Mouse (Mus musculus): ENCODE measurements around the gene Tm7sf3.

- TF ChIP-seq EP300 (IDR thresholded peaks at IDR 0.05; ENCODE audit: low read depth) (no peak), CTCF (IDR thresholded peaks at IDR 0.05; ENCODE audit: low read depth) (peak; percentile 21; the same call in 1 of the 2 replicates)
These were observed 8.5 kb downstream of the Tm7sf3 start for GRCm38 (mm10) chr6:146634015-146634722.
